Mouse (Mus musculus) telencephalon, adult 2 months (tissue): Measurements from ENCODE around the gene Il27ra.
"Not testable (repeated sequence)": the region's sequence is repeated elsewhere in the genome, so short reads cannot be mapped to it uniquely, and the experiment has no call there.

ENCODE experiments used
- DNase-seq: peaks from one replicate; pipeline ENCODE4 v3.0.0-alpha.2; 2011; ENCODE audit warnings: low read depth, low spot score

The Il27ra gene

DNA sequence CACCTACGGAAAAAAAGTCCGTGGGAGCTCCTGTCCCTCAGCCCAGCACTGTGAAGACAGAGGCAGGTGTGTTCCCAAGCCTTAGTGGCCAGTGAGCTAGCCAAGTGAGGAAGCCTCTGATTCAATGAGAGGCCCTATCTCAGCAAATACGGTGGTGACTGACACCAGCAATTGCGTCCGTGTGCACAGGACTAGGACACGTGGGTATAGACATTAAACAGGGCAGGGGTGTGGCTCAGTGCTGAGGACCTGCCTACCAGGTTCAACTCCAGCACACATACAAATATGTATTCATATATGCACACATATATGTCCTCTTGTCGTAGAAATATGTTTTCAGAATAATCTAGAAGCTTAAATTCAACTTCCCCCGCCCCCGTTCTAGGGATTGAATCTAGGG lies 22.7 kb downstream of the Il27ra start:
- DNase-seq, result no peak

DNA sequence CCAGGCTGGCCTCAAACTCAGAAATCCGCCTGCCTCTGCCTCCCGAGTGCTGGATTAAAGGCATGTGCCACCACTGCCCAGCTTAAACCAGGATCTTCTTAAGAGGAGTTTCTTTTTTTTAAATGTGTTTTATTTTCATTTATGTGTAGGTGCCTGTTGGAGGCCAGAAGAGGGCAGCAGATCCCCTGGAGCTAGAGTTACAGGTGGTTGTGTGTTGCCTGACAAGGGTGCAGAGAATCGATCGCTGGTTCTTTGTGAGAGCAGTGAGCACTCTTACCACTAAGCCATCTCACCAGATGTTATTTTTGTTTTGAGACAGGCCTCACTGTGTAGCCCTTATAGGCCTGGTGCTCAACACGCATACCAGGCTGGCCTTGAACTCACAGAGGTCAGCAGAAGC lies 26.6 kb downstream of the Il27ra start:
- DNase-seq, result no peak

DNA sequence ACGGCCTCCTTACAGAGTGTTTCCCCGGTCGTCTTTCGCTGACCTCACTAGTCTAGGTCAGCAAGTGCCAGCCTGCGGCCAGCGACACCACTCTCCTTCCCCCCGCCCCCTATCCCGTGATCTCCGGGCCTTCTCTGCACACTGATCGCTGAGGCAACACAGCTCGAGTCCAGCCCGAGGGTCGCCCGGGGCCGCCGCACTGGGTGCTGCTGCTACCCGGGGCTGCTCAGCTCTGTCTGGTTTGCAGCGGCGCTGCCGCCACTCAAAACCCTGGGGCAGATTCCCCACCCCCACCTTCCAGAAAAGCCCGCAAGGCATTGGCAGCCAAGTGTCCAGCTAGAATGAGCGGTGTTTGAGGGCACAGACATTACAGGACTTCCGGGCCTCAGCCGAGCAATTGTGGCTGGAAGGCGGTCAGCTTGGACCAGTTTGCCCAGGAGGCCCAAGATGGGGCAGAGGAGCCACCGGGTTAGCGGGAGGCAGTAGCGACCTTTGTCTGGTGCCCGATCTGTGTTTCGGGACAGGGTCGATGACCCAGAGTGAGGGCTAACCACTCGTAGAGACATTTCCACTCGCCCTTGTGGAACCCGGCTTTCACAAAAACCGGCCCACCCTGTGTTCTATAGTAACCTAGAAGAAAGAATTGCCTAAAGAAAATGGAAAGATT lies 29.8 kb downstream of the Il27ra start:
- DNase-seq, result no peak

DNA sequence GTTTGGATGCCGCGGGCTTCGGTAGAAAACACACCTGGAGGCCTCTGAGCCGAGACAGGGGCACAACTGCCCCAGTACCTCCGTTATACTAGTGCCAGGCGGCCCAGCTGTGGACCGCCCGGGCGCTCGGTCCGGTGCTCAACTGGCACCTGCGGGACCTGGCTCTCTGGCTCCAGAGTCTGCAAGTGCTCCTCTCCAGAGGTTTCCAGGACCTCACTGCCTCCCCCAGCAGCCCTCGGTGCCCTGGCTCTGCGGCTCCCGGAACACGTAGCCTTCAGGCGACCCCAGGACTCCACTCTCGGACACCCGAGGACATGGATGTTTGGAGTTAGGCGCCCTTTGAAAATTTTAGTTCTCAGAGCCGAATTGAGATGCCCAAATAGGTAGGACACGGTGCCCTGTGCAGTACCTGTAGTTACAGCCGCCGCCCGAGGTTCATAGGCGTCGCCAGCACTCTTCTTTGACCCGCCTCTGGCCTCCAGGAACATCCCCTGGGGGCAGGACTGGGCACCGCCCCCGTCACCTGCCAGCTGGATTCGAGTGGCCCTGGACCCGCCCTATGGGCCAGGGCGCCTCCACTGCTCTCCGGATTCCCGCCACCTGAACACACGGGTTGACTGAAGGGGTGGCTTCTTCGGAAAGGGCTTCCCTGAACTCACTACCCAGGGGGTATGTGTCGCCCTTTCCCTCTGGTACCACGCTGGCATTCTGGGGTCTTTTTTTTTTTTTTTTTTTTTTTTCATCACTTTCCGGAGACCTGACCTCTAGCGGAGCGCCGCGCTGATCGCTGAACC lies 30.5 kb downstream of the Il27ra start, which contains the start of gene 2210011C24Rik:
Gene 2210011C24Rik (minus strand): TSS at position 467 of the 794 bp plus-strand sequence.
- DNase-seq, result no peak

DNA sequence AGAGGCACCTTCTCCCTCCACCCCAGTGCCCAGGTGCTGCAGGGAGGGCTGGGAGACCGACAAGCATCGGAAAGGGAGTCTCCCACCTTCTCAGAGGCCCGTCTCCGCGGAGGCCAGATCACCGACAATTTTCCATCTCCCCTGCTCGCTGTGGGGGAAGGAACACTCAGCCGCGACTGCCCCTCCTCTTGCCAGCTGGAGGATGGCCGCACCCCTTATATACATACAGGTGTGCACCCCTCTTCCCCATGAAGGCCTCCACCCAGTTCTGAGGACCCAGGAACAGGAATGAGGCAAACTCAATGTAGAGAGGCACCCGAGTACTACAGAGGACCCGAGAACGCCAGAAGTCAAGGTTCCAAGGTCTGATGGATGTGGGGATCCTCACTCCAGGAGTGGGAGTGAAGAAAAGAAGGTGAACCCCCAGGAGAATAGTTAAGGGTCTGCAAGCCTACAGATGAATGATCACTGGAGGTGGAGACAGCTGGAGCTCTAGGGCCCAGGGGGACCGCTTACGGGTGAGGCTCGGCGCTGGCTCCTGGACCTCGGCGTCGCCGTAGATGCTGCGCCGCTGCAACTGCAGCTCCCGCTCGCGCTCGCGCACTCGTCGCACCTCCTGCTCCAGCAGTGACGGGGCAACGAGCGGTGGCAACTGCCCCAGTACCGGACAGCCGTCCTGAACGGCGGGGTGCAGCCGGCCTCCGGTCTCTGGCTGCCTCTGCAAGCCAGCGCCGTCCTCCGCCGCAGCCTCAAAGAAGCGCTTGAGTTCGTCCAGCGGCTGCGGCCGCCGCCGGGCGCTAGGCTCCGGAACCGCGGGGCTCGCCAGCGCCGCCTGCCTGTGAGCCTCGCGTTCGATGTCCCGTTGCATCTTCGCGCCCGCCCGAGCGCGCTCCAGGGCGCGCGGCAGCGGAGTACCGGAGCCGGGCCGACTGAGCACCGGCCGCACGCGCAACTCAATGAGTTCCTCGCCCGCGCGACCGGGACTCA lies 31.5 kb downstream of the Il27ra start:
- DNase-seq, result no peak

DNA sequence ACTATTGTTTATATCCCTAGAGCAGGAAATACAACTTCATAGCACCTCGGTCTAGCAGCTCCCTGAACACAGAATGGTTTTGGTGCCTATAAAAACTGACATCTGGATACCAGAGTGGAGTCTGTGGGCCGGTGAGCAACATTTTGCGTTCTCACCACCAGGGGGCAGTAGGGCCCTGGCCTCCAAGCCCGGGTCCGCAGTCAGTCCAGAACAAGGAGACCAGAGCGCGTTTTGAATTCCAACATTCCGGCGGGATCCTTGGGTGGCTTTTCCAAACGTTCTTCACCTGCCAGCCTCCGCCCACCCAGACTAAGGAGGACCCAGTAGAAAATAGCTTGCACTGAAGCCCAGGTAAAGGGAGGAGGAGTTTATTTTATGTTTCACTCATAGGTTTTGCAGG lies 32.5 kb downstream of the Il27ra start:
- DNase-seq, result peak; percentile 44

DNA sequence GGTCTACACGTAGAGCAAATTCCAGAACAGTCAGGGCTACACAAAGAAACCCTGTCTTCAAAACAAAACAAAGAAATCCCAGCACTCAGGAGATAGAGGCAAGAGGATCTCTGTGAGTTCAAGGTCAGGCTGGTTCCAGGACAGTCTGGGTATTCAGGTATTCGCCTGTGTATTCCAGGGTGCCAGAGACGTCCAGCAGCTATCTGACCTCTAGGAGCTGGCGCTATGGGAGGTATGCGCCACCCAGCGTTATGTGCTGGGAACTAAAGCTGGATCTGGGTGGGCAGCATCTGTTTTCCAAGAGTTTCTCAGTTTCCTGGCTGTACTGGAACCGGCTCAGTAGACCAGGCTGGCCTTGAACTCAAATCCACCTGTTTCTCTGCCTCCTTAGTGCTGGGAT lies 34.0 kb downstream of the Il27ra start:
- DNase-seq, result no peak

DNA sequence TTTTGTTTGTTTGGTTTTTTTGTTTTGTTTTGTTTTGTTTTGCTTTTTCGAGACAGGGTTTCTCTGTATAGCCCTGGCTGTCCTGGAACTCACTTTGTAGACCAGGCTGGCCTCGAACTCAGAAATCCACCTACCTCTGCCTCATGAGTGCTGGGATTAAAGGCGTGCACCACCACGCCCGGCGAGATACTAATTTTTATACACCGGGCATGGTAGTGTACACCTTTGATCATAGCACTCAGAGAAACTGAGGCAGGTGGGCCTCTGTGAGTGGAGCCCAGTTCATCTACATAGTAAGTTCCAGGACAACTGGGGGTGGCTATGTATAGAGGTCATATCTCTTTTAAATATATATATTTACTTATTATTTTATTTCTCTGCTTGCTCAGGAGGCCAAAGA lies 36.9 kb downstream of the Il27ra start:
- not testable (repeated sequence) for DNase-seq

DNA sequence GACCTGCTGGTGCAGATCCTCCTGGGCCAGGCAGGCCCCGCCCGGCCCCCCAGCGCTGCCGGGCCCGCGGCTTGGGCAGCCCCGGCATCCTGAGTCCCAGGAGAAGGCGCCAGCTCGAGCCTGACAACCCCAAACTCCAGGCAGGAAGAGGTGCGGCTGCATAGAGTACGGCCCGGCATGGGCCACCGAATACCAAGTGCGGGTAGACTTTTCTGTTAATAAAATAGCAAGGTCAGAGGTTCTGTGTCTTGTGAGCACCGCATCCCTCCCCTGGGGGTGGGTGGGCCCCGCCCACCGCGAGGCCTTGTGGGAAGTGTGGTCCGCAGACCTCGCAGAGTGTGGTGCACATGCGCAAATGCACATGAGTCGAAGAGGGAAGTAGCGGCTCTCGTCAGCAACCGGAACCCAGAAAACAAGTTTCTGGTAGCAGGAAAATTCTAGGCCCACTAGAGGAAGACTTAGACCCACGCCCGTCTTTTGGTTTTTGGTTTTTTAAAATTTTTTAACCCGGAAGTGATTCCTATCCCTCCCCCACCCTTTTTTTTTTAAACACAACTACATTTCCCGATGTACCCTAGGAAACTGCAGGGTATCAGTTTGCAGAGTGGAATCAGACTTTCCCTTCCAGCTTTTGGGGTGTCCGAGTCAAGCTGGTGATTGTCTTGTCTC lies 37.7 kb downstream of the Il27ra start:
- peak; percentile 92 for DNase-seq

DNA sequence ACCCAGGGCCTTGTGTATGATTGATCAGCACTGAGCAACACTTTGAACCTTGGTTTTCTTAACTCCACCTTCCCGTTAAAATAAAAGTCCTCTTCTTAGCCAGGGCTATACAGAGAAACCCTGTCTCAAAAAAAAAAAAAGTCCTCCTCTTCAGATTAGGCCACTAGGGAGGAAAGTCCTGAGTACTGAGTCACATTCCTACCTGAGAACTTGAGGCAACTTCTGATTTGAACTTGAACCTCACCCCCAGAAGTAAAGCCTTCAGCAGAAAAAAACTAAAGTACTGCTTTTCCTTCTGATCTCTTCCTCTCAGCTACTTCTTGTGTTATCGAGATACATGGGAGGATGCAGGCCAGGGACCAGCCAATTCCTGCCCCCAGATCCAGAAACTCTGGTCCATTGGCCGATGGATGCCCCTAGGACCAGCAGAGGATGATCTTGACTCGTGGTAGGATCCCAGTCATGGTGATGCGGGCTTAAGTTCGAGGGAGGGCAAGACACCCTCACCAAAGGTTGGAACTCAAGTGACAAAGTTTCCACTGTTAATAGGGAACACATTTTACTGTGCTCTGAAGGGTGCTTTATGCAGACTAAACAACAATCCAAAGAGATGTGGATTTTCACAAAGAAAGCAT lies 38.7 kb downstream of the Il27ra start:
- DNase-seq, result no peak

DNA sequence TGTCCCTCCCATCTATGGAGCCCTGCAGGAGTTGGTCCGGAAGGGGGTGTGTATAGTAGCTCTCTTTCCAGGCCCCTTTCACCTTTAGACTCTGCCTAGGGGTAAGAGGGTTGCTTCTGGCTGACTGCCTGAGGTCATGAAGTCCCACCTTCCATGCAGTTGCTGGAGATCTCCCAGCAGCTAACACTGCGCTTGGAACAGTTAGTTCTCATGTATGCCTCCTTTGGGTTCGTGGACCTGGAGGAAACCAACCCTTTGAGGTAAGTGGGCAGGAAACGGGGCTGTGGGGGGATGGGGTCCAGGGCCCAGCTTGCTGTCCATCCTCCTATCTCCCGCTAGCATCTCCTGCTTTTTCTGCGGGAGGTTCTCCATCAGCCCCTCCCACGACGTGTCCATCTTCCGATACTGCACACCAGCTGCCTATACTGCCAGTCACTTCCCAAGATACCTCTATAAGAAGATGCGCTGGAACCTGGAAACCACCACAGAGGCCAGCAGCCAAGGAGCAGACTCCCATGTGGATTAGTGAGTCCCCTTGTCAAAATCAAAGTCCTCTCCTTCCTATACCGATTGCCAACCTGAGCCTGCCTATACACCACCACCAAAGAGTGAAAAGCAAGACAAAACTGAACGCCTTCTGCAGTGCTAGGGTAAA lies 39.3 kb downstream of the Il27ra start:
- no peak for DNase-seq

DNA sequence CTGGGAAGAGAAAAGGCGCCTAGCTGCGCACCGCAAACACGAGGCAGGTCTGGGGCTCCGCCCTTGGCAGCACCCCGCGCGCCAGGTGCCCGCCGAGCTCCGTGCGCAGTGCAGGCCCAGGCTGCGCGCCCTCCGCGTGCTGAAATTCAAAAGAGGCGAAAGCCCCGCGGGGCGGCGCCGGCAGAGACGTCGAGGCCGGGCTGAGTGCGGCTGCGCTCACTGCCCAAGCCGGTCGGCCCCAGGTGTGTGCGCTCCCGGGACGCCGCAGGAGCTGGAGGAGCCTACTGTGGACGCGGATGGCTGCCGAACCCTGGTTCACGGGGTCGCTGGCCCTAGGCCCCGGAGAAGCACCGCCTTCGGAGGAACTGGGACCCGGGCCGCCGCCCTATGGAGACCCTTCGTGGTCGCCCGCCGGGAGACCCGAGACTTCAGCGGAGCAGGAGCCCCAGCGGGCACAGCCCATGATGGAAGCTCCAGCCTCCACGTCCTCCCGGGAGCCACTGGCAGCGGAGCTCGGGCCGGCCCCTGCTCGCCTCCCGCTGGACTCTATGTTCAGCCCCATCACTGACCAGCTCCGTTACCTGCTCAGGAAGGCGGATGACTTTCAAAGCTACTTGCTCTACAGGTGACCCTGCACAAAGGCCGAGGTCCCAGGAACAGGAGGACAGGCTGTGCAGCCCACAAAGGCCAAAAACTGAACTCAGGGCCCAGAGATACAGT lies 40.9 kb downstream of the Il27ra start, which contains the start of gene 1700067K01Rik:
Gene 1700067K01Rik (plus strand): TSS at position 222 of the 720 bp plus-strand sequence.
- DNase-seq, result no peak

DNA sequence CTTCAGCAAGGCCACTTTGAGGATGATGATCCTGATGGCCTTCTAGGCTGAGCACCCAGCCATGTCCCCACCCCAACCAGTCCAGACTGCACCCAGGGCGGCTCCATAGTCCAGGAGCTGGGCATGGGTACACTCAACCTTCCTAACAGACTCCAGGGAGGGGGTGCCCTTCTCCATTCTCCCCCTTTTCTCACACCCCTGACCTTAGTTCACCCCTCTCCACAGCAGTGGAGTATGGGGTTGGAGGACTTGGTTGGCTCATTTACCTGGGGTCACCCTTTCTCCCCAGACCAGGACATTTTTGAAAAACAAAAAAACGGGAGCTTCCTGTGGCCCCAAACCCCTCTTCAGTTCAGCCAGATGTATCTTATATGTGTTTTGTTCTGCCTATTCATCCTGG lies 42.6 kb downstream of the Il27ra start:
- DNase-seq, result no peak

DNA sequence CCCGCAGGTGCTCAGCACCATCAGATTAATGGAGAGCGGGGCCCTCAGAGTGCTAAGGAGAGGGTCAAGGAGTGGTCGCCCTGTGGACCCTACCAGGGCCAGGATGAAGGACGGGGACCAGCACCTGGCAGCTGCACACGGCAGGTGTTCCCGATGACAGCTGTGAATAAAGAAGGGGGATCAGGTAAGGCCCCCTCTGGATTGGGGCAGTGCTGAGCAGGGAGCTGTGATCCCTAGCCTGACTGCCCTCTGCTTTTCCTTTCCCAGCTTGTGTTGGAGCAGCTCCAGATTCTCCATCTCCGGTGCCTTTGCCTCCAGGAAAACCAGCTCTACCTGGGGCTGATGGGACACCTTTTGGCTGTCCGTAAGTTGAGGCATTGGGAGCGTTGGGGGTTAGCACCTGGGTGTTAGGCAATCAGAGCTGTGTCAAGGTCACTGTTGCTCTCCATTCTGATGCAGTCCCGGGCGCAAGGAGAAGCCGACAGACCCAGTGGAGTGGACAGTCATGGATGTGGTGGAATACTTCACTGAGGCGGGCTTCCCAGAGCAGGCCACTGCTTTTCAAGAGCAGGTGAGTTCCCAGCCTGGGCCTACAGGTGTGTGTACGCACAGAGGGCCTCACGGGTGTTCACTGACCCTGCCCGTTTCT lies 43.2 kb downstream of the Il27ra start:
- no peak for DNase-seq

DNA sequence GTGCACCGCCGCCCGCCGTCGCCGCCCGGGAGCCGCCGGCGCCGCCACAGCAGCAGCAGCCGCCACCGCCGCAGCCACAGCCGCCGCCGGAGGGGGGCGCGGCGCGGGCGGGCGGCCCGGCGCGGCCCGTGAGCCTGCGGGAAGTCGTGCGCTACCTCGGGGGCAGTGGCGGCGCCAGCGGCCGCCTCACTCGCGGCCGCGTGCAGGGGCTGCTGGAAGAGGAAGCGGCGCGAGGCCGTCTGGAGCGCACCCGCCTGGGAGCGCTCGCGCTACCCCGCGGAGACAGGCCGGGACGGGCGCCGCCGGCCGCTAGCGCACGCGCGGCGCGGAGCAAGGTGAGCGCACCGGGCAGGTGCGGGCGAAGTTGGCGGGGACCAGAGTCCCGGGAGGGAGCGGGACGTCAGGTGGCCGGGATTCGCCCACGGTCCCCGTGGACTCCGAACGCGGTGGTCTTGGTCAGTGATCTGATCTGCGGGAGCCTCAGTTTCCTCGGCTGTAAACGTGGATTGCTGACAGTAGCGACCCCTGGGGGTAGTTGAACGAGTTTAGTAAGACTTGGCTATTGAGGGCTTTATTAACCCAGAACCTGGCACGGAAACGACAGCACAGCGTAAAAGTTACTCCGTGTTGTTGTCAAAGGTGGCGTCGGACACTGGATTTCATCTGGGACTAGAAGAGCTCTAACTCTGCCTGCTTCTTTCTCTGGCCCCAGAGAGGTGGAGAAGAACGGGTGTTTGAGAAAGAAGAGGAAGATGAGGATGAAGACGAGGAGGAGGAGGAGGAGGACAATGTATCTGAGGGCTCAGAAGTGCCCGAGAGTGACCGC lies 43.9 kb downstream of the Il27ra start:
- no peak for DNase-seq

DNA sequence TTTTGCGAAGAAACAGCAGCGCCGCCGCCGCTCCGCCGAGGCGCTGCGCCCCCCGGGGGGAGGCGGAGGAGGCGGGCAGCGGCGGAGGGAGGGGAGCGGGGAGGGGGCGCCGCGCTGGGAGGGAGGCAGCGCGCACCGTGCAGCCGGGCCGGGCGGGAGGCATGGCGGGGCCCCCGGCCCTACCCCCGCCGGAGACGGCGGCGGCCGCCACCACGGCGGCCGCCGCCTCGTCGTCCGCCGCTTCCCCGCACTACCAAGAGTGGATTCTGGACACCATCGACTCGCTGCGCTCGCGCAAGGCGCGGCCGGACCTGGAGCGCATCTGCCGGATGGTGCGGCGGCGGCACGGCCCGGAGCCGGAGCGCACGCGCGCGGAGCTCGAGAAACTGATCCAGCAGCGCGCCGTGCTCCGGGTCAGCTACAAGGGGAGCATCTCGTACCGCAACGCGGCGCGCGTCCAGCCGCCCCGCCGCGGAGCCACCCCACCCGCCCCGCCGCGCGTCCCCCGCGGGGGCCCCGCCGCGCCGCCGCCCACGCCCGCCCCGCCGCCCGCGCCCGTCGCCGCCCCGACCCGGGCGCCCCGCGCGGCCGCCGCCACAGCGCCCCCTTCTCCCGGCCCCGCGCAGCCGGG lies 44.8 kb downstream of the Il27ra start, which contains the start of gene Samd1:
Gene Samd1 (plus strand): TSS at position 162 of the 631 bp plus-strand sequence.
- no peak for DNase-seq
